Mouse (Mus musculus) right cerebral cortex, postnatal 4 days (tissue): ENCODE data around the gene Fkbp14.

Experiments used
- DNase-seq: peaks from one replicate; pipeline ENCODE4 v3.0.0-alpha.2; 2022

The Fkbp14 gene

GRCm38 (mm10) chr6:54542836-54543235, 54.3 kb downstream of the Fkbp14 start:
- DNase-seq = no peak

DNA sequence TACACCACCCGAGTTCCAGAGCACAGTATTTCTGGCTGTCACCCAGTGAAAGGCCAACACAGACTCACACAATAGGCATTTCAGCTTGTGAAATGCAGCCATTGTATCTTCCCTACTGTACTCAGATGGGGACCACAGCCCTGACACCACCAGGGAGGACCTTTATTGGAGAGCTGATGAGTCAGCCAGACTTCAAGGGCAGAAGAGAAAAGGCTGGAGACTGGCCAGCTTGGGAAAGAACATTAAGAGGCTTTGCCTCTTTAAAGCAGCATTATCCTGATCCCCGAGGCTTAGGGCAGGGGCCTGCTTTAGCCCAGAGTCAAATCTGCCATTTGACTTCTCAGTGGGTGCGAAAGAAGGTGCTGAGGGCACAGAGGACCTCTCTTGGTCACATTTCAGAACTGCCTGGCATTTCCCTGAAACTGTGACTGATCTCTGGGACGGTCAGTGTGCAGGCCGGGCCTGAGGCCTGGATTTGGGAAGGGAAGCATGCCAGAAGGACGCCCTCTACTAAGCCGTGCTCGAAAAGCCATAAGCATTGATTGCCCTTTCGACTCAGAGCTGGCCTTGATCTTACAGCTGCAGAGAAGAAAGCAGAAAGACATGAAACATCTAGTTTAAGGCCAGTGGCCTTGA, 56.7 kb downstream of the Fkbp14 start:
- no peak for DNase-seq

DNA sequence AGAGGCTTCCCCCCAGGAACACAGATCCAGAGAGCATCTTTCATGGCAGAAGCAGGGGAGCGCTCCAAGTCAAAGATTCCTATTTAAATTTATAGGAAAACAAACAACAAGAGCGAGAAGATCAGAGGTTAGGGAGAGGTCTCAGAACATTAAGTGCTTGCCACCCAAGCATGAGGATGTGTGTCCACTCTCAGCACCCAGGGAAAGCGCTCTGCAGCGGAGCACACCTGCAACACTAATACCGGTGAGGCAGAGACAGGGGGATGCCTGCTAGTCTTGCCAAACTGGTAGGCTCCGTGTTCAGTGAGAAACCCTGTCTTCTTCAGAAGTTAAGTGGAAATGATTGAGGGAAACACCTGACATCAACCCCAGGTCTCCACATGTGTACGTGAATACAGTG, 57.7 kb downstream of the Fkbp14 start:
- DNase-seq = no peak

GRCm38 (mm10) chr6:54538773-54539173, 58.3 kb downstream of the Fkbp14 start:
- no peak for DNase-seq

DNA sequence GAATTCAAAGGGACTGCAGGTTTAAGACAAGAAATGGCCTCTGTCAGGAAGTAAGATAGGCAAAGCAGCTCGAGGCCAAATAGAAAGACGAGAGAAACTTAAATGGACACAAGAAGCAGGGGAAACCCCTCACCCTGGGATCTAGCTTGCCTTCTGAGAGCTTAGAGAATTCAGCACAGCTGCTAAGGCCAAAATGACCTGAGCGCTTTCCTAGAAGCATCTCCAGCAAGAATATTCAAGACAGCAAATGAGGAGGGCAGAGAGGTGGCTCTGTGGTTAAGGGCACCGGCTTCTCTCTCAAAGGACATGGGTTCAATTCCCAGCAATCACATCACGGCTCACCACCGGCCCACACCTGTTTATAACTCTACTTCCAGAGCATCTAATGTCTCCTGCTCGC, 60.1 kb downstream of the Fkbp14 start:
- no peak for DNase-seq

DNA sequence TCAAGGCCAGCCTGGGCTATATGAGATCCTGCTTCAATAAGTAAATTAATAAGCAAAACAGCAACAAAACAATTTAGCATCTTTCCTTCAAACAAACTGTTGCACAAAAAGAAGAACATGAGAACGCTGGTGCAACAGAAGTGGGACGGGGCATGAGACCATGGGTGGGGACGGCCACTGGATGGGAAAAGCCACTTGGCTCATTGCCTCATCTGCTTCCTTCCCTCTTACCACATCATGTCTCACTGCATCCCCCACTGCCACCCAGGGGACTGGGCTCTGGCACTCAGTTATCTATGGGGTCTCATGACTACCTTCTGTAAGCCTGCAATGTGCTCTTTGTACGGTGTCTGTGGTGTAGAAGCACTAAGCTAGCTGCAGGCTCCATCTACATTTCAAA, 61.6 kb downstream of the Fkbp14 start:
- no peak for DNase-seq

- DNase-seq = no peak
Observed at GRCm38 (mm10) chr6:54531048-54531481, 66.0 kb downstream of the Fkbp14 start.

GRCm38 (mm10) chr6:54530182-54530581, 66.9 kb downstream of the Fkbp14 start:
- DNase-seq = no peak

DNA sequence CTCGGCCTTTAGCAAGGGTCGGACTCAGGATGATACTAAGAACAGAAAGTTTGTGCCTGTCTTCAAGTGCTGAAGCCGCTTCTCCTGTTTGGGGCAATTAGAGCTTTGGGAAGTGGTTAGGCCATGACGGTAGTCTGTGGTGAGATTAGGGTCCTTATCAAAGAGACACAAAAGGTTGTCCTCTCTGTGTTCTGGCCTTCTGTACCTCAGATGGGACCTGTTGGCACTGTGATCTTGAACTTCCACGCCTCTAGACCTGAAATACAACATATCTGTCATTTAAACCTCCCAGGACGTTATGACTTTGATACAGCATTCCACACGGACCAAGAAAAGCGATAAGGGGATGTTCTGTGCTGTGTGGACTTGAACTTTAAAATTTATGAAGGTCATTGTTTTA, 68.4 kb downstream of the Fkbp14 start:
- no peak for DNase-seq
